Mouse (Mus musculus): ENCODE data around the gene Col4a2.

Col4a2 gene

GRCm38 (mm10) chr8:11323681-11324080 is 11.1 kb downstream of the Col4a2 start:
- DNase-seq (ENCODE audit: low read depth, low spot score): no peak

- DNase-seq (ENCODE audit: low read depth, low spot score): no peak
Measured at GRCm38 (mm10) chr8:11324801-11325395, 12.3 kb downstream of the Col4a2 start.

GRCm38 (mm10) chr8:11327298-11327697 is 14.7 kb downstream of the Col4a2 start:
- no peak for DNase-seq (ENCODE audit: low read depth, low spot score)

GRCm38 (mm10) chr8:11327722-11328417 is 15.3 kb downstream of the Col4a2 start:
- no peak for DNase-seq (ENCODE audit: low read depth, low spot score)

GRCm38 (mm10) chr8:11331561-11331960 is 19.0 kb downstream of the Col4a2 start:
- no peak for DNase-seq (ENCODE audit: low read depth, low spot score)

GRCm38 (mm10) chr8:11333746-11334145 is 21.1 kb downstream of the Col4a2 start:
- no peak for DNase-seq (ENCODE audit: low read depth, low spot score)

- DNase-seq (ENCODE audit: low read depth, low spot score): no peak
Measured at GRCm38 (mm10) chr8:11334493-11334892, 21.9 kb downstream of the Col4a2 start.

- no peak for DNase-seq (ENCODE audit: low read depth, low spot score)
Measured at GRCm38 (mm10) chr8:11335238-11335637, 22.6 kb downstream of the Col4a2 start.

GRCm38 (mm10) chr8:11336346-11336745 is 23.7 kb downstream of the Col4a2 start:
- no peak for DNase-seq (ENCODE audit: low read depth, low spot score)

- DNase-seq (ENCODE audit: low read depth, low spot score): no peak
Measured at GRCm38 (mm10) chr8:11337642-11338041, 25.0 kb downstream of the Col4a2 start.

- no peak for DNase-seq (ENCODE audit: low read depth, low spot score)
Measured at GRCm38 (mm10) chr8:11338507-11338906, 25.9 kb downstream of the Col4a2 start.

GRCm38 (mm10) chr8:11340310-11341110 is 27.9 kb downstream of the Col4a2 start:
- DNase-seq (ENCODE audit: low read depth, low spot score): no peak

- no peak for DNase-seq (ENCODE audit: low read depth, low spot score)
Measured at GRCm38 (mm10) chr8:11341111-11341566, 28.5 kb downstream of the Col4a2 start.

- DNase-seq (ENCODE audit: low read depth, low spot score): no peak
Measured at GRCm38 (mm10) chr8:11344459-11344858, 31.9 kb downstream of the Col4a2 start.

GRCm38 (mm10) chr8:11346225-11346624 is 33.6 kb downstream of the Col4a2 start:
- no peak for DNase-seq (ENCODE audit: low read depth, low spot score)

- no peak for DNase-seq (ENCODE audit: low read depth, low spot score)
Measured at GRCm38 (mm10) chr8:11347699-11348098, 35.1 kb downstream of the Col4a2 start.

GRCm38 (mm10) chr8:11348622-11349021 is 36.0 kb downstream of the Col4a2 start:
- DNase-seq (ENCODE audit: low read depth, low spot score): no peak

- no peak for DNase-seq (ENCODE audit: low read depth, low spot score)
Measured at GRCm38 (mm10) chr8:11351355-11351754, 38.8 kb downstream of the Col4a2 start.

- no peak for DNase-seq (ENCODE audit: low read depth, low spot score)
Measured at GRCm38 (mm10) chr8:11352514-11352913, 39.9 kb downstream of the Col4a2 start.

- no peak for DNase-seq (ENCODE audit: low read depth, low spot score)
Measured at GRCm38 (mm10) chr8:11354800-11355451, 42.3 kb downstream of the Col4a2 start.

- no peak for DNase-seq (ENCODE audit: low read depth, low spot score)
Measured at GRCm38 (mm10) chr8:11355900-11356299, 43.3 kb downstream of the Col4a2 start.

GRCm38 (mm10) chr8:11356776-11357175 is 44.2 kb downstream of the Col4a2 start:
- DNase-seq (ENCODE audit: low read depth, low spot score): no peak

All from embryo, embryonic 11.5 days (tissue).